Mouse (Mus musculus): Measurements from ENCODE around the gene Nes.

Nes gene

DNA sequence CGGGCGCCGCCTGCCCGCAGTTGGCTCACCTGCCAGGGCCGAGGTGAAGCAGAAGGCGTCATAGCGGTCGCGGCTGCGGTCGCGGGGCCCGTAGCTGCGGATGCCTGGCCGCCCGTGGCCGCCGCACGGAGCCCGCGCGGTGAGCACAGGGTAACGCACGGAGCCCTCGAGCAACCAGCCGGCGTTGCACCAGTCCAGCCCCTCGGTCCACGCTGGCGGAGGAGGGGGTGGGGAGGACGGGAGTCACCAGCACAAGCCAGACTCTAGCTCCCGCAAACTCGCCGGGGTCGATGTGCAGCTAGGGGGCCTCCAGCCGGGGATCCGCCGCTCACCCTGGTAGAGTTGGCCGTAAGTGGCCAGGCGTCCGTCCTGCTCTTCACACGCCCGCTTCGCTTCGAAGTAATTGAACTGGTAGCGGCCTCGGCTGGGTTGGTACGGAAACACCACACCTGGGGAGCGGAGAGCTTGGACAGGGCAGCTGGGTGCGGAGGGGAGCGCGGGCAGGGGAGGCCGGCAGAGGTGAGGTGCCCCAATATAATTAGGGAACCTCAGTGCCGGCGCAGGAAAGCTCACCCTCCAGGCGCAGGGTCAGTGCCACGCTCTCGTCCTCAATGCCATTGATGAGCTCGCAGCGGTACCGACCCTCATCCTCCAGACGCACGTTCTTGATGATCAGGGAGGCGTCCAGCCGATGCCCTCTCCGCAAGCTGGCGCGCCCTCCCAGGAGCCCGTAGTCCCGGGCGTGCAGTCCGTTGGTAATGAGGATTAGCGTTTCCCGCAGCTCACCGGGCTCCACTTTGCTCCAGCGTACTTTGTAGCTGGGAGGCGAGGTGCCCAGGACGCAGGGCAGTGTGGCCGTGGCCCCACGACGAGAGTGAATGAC lies 52.6 kb downstream of the Nes start:
- no peak for DNase-seq

DNA sequence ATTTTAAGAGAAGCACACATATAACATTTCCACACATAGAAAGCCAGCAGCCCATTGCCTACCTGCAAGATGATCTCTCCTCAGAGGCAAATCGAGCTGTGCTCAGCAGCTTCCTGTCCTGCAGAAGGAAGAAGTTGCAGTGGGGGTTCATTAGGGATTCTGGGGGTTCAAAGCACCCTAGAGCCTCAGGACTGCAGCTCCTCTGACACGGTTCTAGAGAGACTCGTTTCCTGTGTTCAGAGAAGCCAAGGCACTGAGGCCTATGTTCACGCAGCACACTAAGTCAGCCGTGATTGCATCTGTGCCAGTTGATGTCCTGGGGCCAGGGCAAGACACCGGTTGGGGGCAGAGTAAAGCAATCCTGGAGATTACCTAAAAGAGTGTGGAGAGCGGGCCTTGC lies 55.9 kb downstream of the Nes start:
- no peak for DNase-seq

DNA sequence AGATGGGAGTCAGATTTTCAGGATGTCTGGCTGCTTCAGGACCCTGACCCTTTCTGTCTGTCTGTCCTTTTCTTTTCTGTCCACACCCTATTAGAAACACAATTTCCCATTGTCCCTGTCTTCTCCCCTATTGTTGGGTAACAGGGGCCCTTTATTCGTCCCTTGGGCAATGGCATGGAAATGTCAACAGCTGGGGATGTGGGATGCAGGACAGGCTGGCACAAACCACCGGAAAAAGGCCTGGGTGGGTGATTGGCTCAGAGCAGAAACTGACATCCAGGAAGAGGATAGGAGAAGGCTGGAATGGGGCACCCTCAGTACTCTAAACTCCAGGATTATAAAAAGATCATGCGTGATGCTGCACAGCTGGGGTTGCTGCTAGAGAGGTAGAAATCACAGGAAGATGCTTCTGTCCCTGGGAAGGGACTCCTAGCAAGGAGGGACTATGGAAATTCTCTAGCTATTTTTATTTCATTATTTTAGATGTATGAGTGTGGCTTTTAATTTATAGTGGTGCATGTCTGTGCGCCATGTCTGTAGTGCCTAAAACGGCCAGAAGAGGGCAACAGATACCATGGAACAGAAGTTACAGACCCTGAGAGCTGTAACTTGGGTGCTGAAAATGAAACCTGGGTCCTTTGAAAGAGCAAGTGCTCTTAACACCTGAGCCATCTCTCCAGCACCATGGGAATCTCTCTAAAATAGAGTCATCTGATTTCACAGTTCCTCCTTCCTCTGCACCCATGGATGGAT lies 56.7 kb downstream of the Nes start, which contains the start of gene Hapln2:
Gene Hapln2, minus strand, starts transcription at position 150 of the 753 bp plus-strand sequence.
- no peak for DNase-seq

Data from cerebellum, adult 9-10 months (tissue).